Mouse (Mus musculus): ENCODE results near the gene Medag. TPM values are rescaled to one million over a fixed set of nuclear protein-coding genes. Genes with fewer than 3 reads are reported as not detected.

Medag gene
- polyA plus RNA-seq, 1 experiment from 2014 or later, result 2.4 TPM

DNA sequence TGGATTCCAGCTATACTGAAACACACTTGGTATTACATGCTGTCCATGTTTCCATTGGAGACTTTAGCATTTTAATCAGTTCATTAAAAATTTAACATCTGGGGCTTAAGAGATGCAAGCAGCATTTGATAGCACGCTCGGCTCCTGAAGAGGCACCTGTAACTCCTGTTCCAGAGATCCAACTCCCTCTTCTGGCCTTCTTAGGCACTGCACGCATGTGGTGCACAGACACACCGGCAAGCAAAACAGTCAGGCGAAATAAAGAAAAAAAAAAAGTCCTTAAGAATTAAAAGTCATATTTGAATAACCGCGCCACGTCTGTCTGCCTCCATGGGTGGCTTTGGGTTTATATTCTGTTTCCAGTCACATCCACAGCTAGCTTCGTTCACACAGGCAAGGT lies 62.6 kb downstream of the Medag start:
- Histone ChIP-seq H3K27ac (no peak overlapping the region), H3K27me3 (replicated peaks) (no peaks in the 10 kb centered on the region), H3K4me1 (replicated peaks) (no peaks in the 10 kb centered on the region), H3K9me3 (no peaks in the 10 kb centered on the region), H3K36me3 (no peaks in the 10 kb centered on the region), H3K4me2 (replicated peaks) (no peak overlapping the region), H3K9ac (no peak overlapping the region), H3K4me3 (replicated peaks) (no peak overlapping the region)
- 96% methylated on average over 9 of the region's 9 CpGs for WGBS
- no peak for ATAC-seq

DNA sequence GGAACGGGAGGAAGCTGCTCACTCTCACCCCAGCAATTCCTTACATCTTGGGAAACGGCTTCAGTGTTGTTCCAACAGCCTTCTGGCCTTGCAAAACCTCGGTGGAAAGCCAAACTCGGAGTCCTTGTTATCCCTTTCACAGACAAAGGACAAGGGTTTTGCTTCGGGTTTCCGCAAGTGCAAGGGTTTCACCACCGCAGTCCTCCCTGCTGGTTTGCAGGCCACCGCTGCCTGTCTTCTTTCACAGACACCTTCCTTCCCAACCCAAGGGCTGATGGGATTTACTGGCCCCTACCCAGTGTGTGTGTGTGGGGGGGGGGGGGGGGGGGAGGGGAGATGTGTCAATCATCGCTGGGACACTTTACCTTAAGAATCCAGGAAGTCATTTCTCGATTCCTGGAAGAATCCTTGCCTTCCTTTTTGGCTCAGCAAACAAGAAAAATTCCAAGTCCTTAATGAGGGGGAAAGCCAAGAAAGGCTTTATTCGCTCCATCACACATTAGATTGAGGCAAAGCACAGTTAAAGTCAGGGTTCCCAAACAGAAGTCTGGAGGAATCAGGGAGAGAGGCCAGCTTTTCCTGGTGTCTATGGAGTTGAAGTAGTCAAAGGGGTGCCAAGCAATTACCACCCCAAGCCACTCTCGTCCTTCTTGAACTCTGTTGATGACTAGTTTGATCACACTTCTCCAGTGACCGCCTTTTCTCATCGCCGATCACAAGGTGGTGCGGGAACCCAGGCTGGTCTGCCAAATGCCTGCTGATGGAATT lies 63.3 kb downstream of the Medag start:
- no peak for ATAC-seq
- Histone ChIP-seq H3K9me3 (no peaks in the 10 kb centered on the region), H3K36me3 (no peaks in the 10 kb centered on the region), H3K9ac (no peak overlapping the region), H3K4me2 (replicated peaks) (no peak overlapping the region), H3K4me1 (replicated peaks) (no peaks in the 10 kb centered on the region), H3K27ac (no peak overlapping the region), H3K4me3 (replicated peaks) (no peak overlapping the region), H3K27me3 (replicated peaks) (no peaks in the 10 kb centered on the region)
- 90% methylated on average over 16 of the region's 16 CpGs for WGBS

Other genes with a start within 250 kb of the Medag start
- gene Uspl1, start 227.4 kb upstream of the Medag start, polyA plus RNA-seq (2015; fragmentation: Nextera tagmentation; extraction: Ambion mirVana), result 33.7 and 37.1 TPM in 2 replicates
- gene Hmgb1, start 227.3 kb upstream of the Medag start, polyA plus RNA-seq (2015; fragmentation: Nextera tagmentation; extraction: Ambion mirVana), result 1,042 and 1,306 TPM in 2 replicates
- gene Alox5ap, start 147.0 kb upstream of the Medag start, polyA plus RNA-seq (2015; fragmentation: Nextera tagmentation; extraction: Ambion mirVana), result 11.7 and 13.2 TPM in 2 replicates
- gene Tex26, start 27.9 kb downstream of the Medag start, polyA plus RNA-seq (2015; fragmentation: Nextera tagmentation; extraction: Ambion mirVana), result 0.11 and 0.36 TPM in 2 replicates
- gene Wdr95, start 116.9 kb downstream of the Medag start, polyA plus RNA-seq (2015; fragmentation: Nextera tagmentation; extraction: Ambion mirVana), result not detected in 2 replicates
- gene Hsph1, start 224.6 kb downstream of the Medag start, polyA plus RNA-seq (2015; fragmentation: Nextera tagmentation; extraction: Ambion mirVana), result 54.8 and 56.8 TPM in 2 replicates

All from intestine, embryonic 15.5 days (tissue).